9 mouse cellular contexts compared by ENCODE assay signal in the genomic region with DNA sequence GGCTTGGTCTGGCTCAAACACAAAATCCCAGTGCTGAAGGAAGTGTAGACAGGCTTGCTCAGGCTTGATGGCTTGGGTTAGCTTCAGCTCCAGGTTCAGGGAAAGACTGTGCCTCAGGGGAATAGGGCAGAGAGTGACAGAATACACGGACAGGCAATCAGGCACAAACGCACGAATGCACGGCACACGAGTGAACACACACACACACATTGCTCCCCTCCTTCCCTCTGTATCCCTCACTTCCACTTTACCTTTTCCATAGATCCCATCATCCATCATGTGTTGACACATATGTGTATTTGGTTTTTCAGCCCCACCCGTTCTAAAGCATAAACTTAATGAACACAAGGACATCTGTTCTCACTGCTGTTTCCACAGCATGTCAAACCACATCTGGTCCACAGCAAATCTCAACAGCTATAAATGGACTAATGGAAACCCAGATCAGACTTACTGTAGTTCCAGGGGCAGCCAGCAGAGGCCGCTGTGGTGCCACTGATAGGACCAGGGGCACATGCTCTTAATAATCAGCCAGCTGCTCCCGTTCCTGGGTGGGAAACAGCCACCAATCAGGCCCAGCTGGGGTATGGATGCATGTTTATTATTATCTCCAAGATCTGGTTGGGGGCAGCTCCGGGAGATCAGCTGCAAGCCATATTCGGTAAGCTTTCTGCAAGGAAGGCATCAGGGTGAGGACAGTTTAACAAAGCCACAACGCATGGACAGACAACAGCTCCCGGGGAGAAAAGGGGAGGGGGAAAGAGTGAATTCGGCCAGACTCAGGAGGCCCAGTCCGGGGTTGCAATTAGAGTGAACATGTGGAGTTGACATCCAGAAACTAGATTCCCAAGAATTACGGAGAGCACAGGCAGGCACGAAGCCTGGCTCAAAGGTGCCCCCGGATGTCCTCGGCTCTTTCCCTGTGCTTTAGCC. TPM values are rescaled to one million over a fixed set of nuclear protein-coding genes. Genes with fewer than 3 reads are reported as not detected.
DNase-seq lines count a peak whose midpoint lies in the region; ATAC-seq and TF ChIP-seq lines count a peak whose summit lies in the region.
"Had no signal": no experiment of that assay in that cellular context is flagged by ENCODE, and none has a peak within 500 bp of the region (broad histone marks: within the 10 kb centered on the region; RNA-seq: fewer than 3 reads in every experiment).

No protein-coding gene starts in this region.

- no peaks in the 10 kb centered on the region for H3K27me3 ChIP-seq in forebrain, postnatal 0 days (ENCODE audit: insufficient read depth, low read length)
- H3K27me3 ChIP-seq in lung, embryonic 14.5 days (ENCODE audit: insufficient read depth, low read length), result no peaks in the 10 kb centered on the region
- no peaks in the 10 kb centered on the region for H3K27me3 ChIP-seq in thymus, adult 2 months (ENCODE audit: control insufficient read depth, insufficient read depth, low read length)

- TF ChIP-seq CTCF in forebrain, postnatal 0 days (IDR thresholded peaks at IDR 0.05; ENCODE audit: low read depth), result peak; percentile 99
- peak; percentile 99 for TF ChIP-seq CTCF in layer of hippocampus, adult 2 months (conservative IDR thresholded peaks at IDR 0.05)
- TF ChIP-seq CTCF in lung, embryonic 14.5 days (IDR thresholded peaks at IDR 0.05; ENCODE audit: low read depth), result peak; percentile 99
- TF ChIP-seq CTCF in thymus, adult 2 months (IDR thresholded peaks at IDR 0.05; ENCODE audit: borderline replicate concordance, control insufficient read depth, extremely low read depth, insufficient read depth, low read length, poor library complexity), result peak; percentile 85

- peak; percentile 66 for DNase-seq in ES-CJ7 (ENCODE audit: low read depth, low spot score)
- DNase-seq in cerebellum, adult 18-20 months, result peak; percentile 61 to 82
- peak; percentile 91 for DNase-seq in forebrain, postnatal 0 days
- peak; percentile 91 for DNase-seq in heart, postnatal 4 days
- peak; percentile 67 to 87 for DNase-seq in layer of hippocampus, adult 2 months (ENCODE audit: low spot score in 2 of 2)
- DNase-seq in lung, embryonic 14.5 days, result peak; percentile 95
- DNase-seq in ovary, adult 18-20 months (ENCODE audit: low spot score), result peak; percentile 16
- DNase-seq in thymus, adult 2 months, result peak; percentile 76

- ATAC-seq in forebrain, postnatal 0 days, result peak; percentile 81
- ATAC-seq in lung, embryonic 14.5 days (ENCODE audit: insufficient read depth), result peak; percentile 67

- H3K27ac ChIP-seq in forebrain, postnatal 0 days (ENCODE audit: low read depth, low read length), result no peak overlapping the region
- no peak overlapping the region for H3K27ac ChIP-seq in layer of hippocampus, adult 2 months
- H3K27ac ChIP-seq in lung, embryonic 14.5 days (ENCODE audit: low read depth), result no peak overlapping the region
- no peak overlapping the region for H3K27ac ChIP-seq in thymus, adult 2 months (ENCODE audit: control insufficient read depth, insufficient read depth, low read length)
- H3K27ac ChIP-seq: macrophage had no signal

- H3K9ac ChIP-seq in forebrain, postnatal 0 days, result no peak overlapping the region
- H3K9ac ChIP-seq in lung, embryonic 14.5 days, result no peak overlapping the region

- TF ChIP-seq POLR2A in thymus, adult 2 months (IDR thresholded peaks at IDR 0.05; ENCODE audit: control insufficient read depth, extremely low read depth, insufficient read depth, low read length, poor library complexity), result no peak

- peak overlapping the region; percentile 27 for H3K4me2 ChIP-seq in forebrain, postnatal 0 days (ENCODE audit: low read depth)
- H3K4me2 ChIP-seq in lung, embryonic 14.5 days, result peak overlapping the region; percentile 47

- no peaks in the 10 kb centered on the region for H3K36me3 ChIP-seq in forebrain, postnatal 0 days (ENCODE audit: insufficient read depth)
- no peaks in the 10 kb centered on the region for H3K36me3 ChIP-seq in lung, embryonic 14.5 days (ENCODE audit: insufficient read depth)
- H3K36me3 ChIP-seq in thymus, adult 2 months (ENCODE audit: control insufficient read depth, insufficient read depth, low read length), result no peaks in the 10 kb centered on the region

- no peaks in the 10 kb centered on the region for H3K4me1 ChIP-seq in forebrain, postnatal 0 days (ENCODE audit: insufficient read depth)
- H3K4me1 ChIP-seq in lung, embryonic 14.5 days (ENCODE audit: insufficient read depth), result no peaks in the 10 kb centered on the region
- H3K4me1 ChIP-seq in thymus, adult 2 months (replicated peaks; ENCODE audit: control insufficient read depth, insufficient read depth, low read length), result no peaks in the 10 kb centered on the region

- no peaks in the 10 kb centered on the region for H3K9me3 ChIP-seq in forebrain, postnatal 0 days (ENCODE audit: low read length)
- H3K9me3 ChIP-seq in lung, embryonic 14.5 days (ENCODE audit: low read depth, low read length), result no peaks in the 10 kb centered on the region

- 30% methylated on average over 18 of the region's 18 CpGs for WGBS in forebrain, postnatal 0 days
- WGBS in lung, embryonic 14.5 days, result 32% methylated on average over 18 of the region's 18 CpGs
- WGBS in thymus, adult 2 months, result 54% methylated on average over 18 of the region's 18 CpGs

- H3K4me3 ChIP-seq in forebrain, postnatal 0 days (ENCODE audit: low read depth, low read length), result no peak overlapping the region
- H3K4me3 ChIP-seq in layer of hippocampus, adult 2 months, result peak overlapping the region; percentile 0; the same call in 1 of the 2 replicates
- H3K4me3 ChIP-seq in lung, embryonic 14.5 days (ENCODE audit: low read depth, low read length), result no peak overlapping the region
- no peak overlapping the region for H3K4me3 ChIP-seq in thymus, adult 2 months (ENCODE audit: control insufficient read depth, insufficient read depth, low read length)

RNA-seq across cellular contexts. Expression of a gene that starts 30.4 kb away (rescaled TPM):
- 40.7 and 49.9 TPM in 2 replicates for total RNA-seq in forebrain, postnatal 0 days (2014; rRNA removed)
- 33.2 and 52.9 TPM in 2 replicates for polyA plus RNA-seq in forebrain, postnatal 0 days (2015; fragmentation: Nextera tagmentation; extraction: Ambion mirVana)
- 10 to 100 TPM; 26.8 to 27.6 TPM for total RNA-seq in heart, postnatal 4 days (2021)
- 10 to 100 TPM; 26.8 to 34.9 TPM for total RNA-seq in layer of hippocampus, adult 2 months (2021)
- polyA plus RNA-seq in lung, embryonic 14.5 days (2014; fragmentation: Nextera tagmentation; extraction: Ambion mirVana), result 46.9 and 48.4 TPM in 2 replicates
- 18.9 and 20.6 TPM in 2 replicates for polyA plus RNA-seq in thymus, adult 2 months (2012; rRNA removed)

RNA-seq across cellular contexts. Expression of a gene that starts 30.5 kb away (rescaled TPM):
- total RNA-seq in forebrain, postnatal 0 days (2014; rRNA removed), result 43.6 and 43.7 TPM in 2 replicates
- 51.0 and 61.0 TPM in 2 replicates for polyA plus RNA-seq in forebrain, postnatal 0 days (2015; fragmentation: Nextera tagmentation; extraction: Ambion mirVana)
- 10 to 100 TPM; 43.1 to 45.6 TPM for total RNA-seq in heart, postnatal 4 days (2021)
- 10 to 100 TPM; 41.1 to 42.4 TPM for total RNA-seq in layer of hippocampus, adult 2 months (2021)
- polyA plus RNA-seq in lung, embryonic 14.5 days (2014; fragmentation: Nextera tagmentation; extraction: Ambion mirVana), result 48.6 and 53.8 TPM in 2 replicates
- polyA plus RNA-seq in thymus, adult 2 months (2012; rRNA removed), result 33.4 and 40.2 TPM in 2 replicates

Comparison
In these comparisons a context has a peak if more than half of its experiments do, and no peak if none do; other contexts are left out.
1. DNase-seq: peak in every context shown above with its lines; median percentile 95 in lung, embryonic 14.5 days; 91 in forebrain, postnatal 0 days; 91 in heart, postnatal 4 days; 77 in layer of hippocampus, adult 2 months; 76 in thymus, adult 2 months; 72 in cerebellum, adult 18-20 months; 66 in ES-CJ7; 16 in ovary, adult 18-20 months.